Mouse (Mus musculus): ENCODE measurements at regions not wholly inside any gene's neighbourhood (a gene's known extent, or its start where the extent isn't known, plus 50 kb on each side); places are given as distances from the start of the nearest gene placed in this dataset.
"Not testable (repeated sequence)": the region's sequence is repeated elsewhere in the genome, so short reads cannot be mapped to it uniquely, and the experiment has no call there.

- DNase-seq (ENCODE audit: low read depth, low spot score): not testable (repeated sequence)
Measured at GRCm38 (mm10) chrX:126693131-126693805, 122.4 kb downstream of the 4932411N23Rik start.

GRCm38 (mm10) chrX:126690828-126691227, 124.8 kb downstream of the 4932411N23Rik start:
- not testable (repeated sequence) for DNase-seq (ENCODE audit: low read depth, low spot score)

DNA sequence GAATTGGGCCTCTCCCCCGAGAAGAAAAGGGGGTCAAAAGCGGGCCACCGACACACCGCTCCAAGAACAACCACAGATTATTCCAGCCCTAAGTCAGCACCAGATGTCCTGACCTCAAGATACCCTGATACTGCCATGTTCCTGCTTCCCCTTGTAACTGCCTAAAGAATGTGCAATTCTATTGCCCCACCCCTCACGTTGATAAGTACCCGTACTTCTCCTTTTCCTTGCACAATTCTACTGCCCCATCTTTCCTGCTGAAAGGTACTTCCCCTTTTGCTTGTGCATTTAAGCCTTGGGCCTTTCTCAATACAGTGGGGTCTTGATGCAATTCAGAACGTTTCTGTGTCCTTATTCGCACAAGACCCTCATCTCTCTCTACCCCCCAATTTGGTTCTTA, 130.6 kb downstream of the 4932411N23Rik start:
- peak; percentile 7 for DNase-seq (ENCODE audit: low read depth, low spot score)

GRCm38 (mm10) chrX:126655737-126656136, 159.9 kb downstream of the 4932411N23Rik start:
- DNase-seq (ENCODE audit: low read depth, low spot score): peak; percentile 29

Measured in ZHBTc4 (cell line).